Mouse (Mus musculus) liver, adult 2 months (tissue): ENCODE measurements at regions not wholly inside any gene's neighbourhood (a gene's known extent, or its start where the extent isn't known, plus 50 kb on each side); places are given as distances from the start of the nearest gene placed in this dataset.

ENCODE experiments used
- DNase-seq: peaks from one replicate; pipeline ENCODE4 v3.0.0-alpha.2; 2011; ENCODE audit warnings: low read depth, low spot score; ENCODE audit errors: extremely low read depth
- H3K27ac ChIP-seq: fragments of 200-500 bp; replicated peaks from 2 replicates; pipeline ENCODE4 v1.5.1; 2012; ENCODE audit warnings: low read depth, mild to moderate bottlenecking, control low read depth, inconsistent platforms, low read length; ENCODE audit not compliant: insufficient read depth
- H3K27me3 ChIP-seq: fragments of 200-500 bp; 2 replicates; pipeline ENCODE4 v1.6.1; 2012; ENCODE audit warnings: mild to moderate bottlenecking, moderate library complexity, low read length, inconsistent platforms; ENCODE audit not compliant: control insufficient read depth, insufficient read depth
- H3K36me3 ChIP-seq: fragments of 200-500 bp; 2 replicates; pipeline ENCODE4 v1.6.1; 2012; ENCODE audit warnings: low read length, inconsistent platforms; ENCODE audit not compliant: control insufficient read depth, insufficient read depth
- H3K4me1 ChIP-seq: fragments of 200-500 bp; 2 replicates; pipeline ENCODE4 v1.6.1; 2011; ENCODE audit warnings: low read length; ENCODE audit not compliant: control insufficient read depth, insufficient read depth
- H3K4me3 ChIP-seq: fragments of 200-500 bp; 2 replicates; pipeline ENCODE4 v1.5.1; 2011; ENCODE audit warnings: low read depth, mild to moderate bottlenecking, control low read depth, low read length, moderate library complexity; ENCODE audit not compliant: insufficient read depth
- H3K79me2 ChIP-seq: fragments of 200-500 bp; 2 replicates; pipeline ENCODE4 v1.6.1; 2012; ENCODE audit warnings: inconsistent platforms, mild to moderate bottlenecking, low read length, moderate library complexity; ENCODE audit not compliant: control insufficient read depth, insufficient read depth
- H3K9ac ChIP-seq: fragments of 200-500 bp; 2 replicates; pipeline ENCODE4 v1.6.1; 2012; ENCODE audit warnings: low read depth, mild to moderate bottlenecking, control low read depth, inconsistent platforms, low read length
- CTCF ChIP-seq: fragments of 200-500 bp; IDR thresholded peaks from 2 replicates; pipeline ENCODE4 v1.5.1; 2011; ENCODE audit warnings: low read depth, low read length, control low read depth
- POLR2A ChIP-seq: fragments of 200-500 bp; IDR thresholded peaks from 2 replicates; pipeline ENCODE4 v1.6.1; 2011; ENCODE audit warnings: low read length, control low read depth; ENCODE audit not compliant: insufficient read depth; ENCODE audit errors: extremely low read depth
- WGBS: fragments of 180-500 bp; shearing (Covaris S2); methylation state at CpG from one replicate; pipeline ENCODE4 v1.1.7; 2018; 5-methylcytosine and 5-hydroxymethylcytosine counted together

DNA sequence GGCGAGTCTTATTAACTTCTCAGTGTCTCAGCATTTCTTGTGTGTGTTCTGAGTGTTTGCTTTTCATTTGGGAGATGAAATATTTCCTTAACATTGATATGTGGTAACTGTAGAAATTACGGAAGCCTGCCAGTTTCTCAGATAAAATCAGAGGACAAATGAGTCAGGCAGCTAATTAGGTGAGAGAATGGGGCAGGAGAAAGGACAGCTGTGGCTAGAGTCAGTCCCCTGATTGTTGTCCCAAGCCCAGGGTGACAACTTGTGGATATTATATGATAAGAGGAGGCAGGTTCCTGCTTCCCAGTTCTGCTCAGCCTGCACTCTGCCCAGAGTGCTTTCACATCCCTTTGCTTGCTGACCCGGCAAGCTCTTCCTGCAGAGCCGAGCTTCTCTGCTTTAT is 1008.7 kb downstream of the Adgrl2 start:
- Histone ChIP-seq H3K9ac (no peak overlapping the region), H3K4me1 (no peaks in the 10 kb centered on the region), H3K4me3 (no peak overlapping the region), H3K36me3 (no peaks in the 10 kb centered on the region), H3K79me2 (no peaks in the 10 kb centered on the region), H3K27ac (no peak overlapping the region), H3K27me3 (0 out of 2 replicates have a peak, but pooled peaks cover 2% of the 10 kb centered on the region)
- WGBS = 57% methylated on average over 4 of the region's 4 CpGs
- DNase-seq = no peak
- no peak for TF ChIP-seq POLR2A
- TF ChIP-seq CTCF = no peak

DNA sequence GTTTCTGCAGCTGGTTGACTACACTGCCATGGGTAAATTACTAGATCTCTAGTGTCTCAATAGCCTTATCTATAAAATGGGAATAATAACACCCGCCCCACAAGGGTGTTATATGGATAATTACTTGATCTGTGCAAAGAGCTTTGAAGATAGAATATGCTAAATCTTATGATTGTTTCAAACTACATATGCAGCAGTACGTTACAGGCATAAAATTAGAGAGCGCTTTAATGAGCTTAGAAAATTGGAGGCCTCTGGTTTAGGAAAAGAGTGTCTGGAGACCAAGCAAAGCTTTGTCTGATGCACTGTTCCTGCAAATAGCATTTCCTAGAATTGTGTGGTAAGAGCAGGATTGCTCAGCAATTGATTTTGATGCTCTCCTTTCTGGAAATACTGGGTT is 1013.8 kb downstream of the Adgrl2 start:
- no peak overlapping the region for H3K9ac ChIP-seq
- H3K27ac ChIP-seq = no peak overlapping the region
- TF ChIP-seq POLR2A (no peak), CTCF (no peak)
- H3K36me3 ChIP-seq = no peaks in the 10 kb centered on the region
- H3K4me3 ChIP-seq = no peak overlapping the region
- H3K27me3 ChIP-seq = 0 out of 2 replicates have a peak, but pooled peaks cover 2% of the 10 kb centered on the region
- H3K4me1 ChIP-seq = no peaks in the 10 kb centered on the region
- DNase-seq = no peak
- WGBS = 93% methylated on average over 3 of the region's 3 CpGs
- H3K79me2 ChIP-seq = no peaks in the 10 kb centered on the region

DNA sequence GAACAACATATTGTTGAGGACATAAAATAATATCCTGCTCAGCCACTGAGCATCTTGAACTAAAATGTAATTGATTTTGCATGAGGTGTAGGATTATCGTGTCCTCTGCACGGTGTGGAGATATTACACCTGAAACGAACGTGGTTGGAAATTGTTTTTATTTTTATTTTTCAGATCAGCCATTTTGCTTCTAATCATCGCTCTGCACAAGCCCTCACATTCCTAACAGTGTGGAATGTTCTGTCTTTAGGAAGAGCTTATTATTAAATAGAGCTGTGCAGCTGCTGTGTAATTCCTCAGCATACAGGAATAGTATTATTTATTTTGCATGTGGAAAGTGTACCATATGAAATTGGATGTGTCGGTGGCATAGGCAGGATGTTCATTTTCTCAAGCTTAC is 1014.3 kb downstream of the Adgrl2 start:
- Histone ChIP-seq H3K79me2 (no peaks in the 10 kb centered on the region), H3K4me1 (no peaks in the 10 kb centered on the region), H3K27me3 (0 out of 2 replicates have a peak, but pooled peaks cover 1% of the 10 kb centered on the region), H3K4me3 (no peak overlapping the region), H3K9ac (no peak overlapping the region), H3K27ac (no peak overlapping the region), H3K36me3 (no peaks in the 10 kb centered on the region)
- no peak for TF ChIP-seq POLR2A
- no peak for TF ChIP-seq CTCF
- no peak for DNase-seq
- WGBS = 89% methylated on average over 6 of the region's 6 CpGs

DNA sequence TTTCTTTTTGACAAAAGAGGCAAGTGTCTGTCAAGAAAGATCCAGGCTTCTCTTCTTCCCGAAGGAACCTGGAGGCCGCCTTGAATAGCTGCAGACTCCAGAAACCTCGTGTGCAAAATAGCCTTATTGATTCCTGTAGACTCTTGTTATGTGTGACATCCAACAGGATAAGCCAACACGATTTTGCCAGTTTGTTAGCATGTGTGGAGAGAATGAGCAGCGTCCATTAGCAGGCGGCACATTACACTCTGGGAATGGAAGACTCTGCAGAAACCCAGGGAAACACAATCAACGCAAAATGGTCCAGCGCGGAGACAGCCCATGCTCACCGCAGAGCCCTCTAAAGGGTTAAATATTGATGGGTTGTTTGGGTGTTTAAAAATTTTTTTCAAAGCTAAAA is 1014.9 kb downstream of the Adgrl2 start:
- H3K79me2 ChIP-seq = no peaks in the 10 kb centered on the region
- no peaks in the 10 kb centered on the region for H3K4me1 ChIP-seq
- H3K36me3 ChIP-seq = no peaks in the 10 kb centered on the region
- no peak overlapping the region for H3K27ac ChIP-seq
- no peak for DNase-seq
- 86% methylated on average over 10 of the region's 10 CpGs for WGBS
- H3K27me3 ChIP-seq = no peaks in the 10 kb centered on the region
- H3K4me3 ChIP-seq = no peak overlapping the region
- no peak for TF ChIP-seq POLR2A
- TF ChIP-seq CTCF = no peak
- H3K9ac ChIP-seq = no peak overlapping the region

DNA sequence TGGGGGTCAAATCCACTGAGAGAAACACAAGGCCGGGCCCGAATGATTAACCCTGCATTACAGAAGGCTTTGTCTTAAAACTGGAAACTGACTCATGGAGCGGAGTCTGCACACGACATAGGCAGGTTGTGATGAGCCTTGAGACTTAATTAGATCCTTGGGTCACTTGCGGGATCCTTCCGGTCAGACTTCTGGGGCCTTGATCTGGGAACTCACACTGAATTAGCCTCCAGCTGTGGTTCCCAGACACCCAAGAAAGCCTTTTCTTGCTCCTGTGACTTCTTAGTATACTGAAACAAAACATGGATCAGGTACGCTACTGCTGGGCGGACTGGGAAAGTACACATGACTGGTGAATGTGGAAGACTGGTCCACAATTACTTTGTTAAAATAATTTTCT is 1015.8 kb downstream of the Adgrl2 start:
- Histone ChIP-seq H3K4me3 (no peak overlapping the region), H3K36me3 (no peaks in the 10 kb centered on the region), H3K27me3 (no peaks in the 10 kb centered on the region), H3K4me1 (no peaks in the 10 kb centered on the region), H3K9ac (no peak overlapping the region), H3K27ac (no peak overlapping the region), H3K79me2 (no peaks in the 10 kb centered on the region)
- no peak for TF ChIP-seq POLR2A
- no peak for TF ChIP-seq CTCF
- WGBS = 84% methylated on average over 8 of the region's 8 CpGs
- DNase-seq = no peak

DNA sequence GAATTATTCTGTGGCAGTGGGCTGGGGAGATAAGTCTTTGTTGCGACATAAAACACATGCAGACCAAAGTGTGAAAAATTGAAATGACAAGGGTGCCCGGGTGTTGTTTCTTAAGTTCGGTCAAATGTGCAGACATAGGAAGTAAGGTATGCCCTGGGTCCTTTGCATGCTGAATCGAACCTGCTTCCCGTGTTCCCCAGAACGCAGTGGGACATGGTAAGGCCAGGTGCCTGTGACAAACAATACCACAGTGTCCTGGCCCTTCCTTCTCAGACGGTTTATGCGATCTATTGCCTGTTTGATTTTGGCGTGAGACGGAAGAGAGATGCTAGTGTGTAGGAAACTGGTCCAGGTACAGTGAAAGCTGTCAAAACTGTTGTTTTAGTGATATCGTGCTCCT is 1022.1 kb downstream of the Adgrl2 start:
- TF ChIP-seq POLR2A (no peak), CTCF (no peak)
- Histone ChIP-seq H3K27ac (no peak overlapping the region), H3K79me2 (no peaks in the 10 kb centered on the region), H3K4me1 (no peaks in the 10 kb centered on the region), H3K36me3 (no peaks in the 10 kb centered on the region), H3K27me3 (no peaks in the 10 kb centered on the region), H3K9ac (no peak overlapping the region), H3K4me3 (no peak overlapping the region)
- no peak for DNase-seq
- 89% methylated on average over 11 of the region's 11 CpGs for WGBS
